Mouse (Mus musculus) left cerebral cortex, postnatal 10 days (tissue): Measurements from ENCODE around the gene Tab1. TPM values are rescaled to one million over a fixed set of nuclear protein-coding genes. Genes with fewer than 3 reads are reported as not detected.
"Not testable (repeated sequence)": the region's sequence is repeated elsewhere in the genome, so short reads cannot be mapped to it uniquely, and the experiment has no call there.

Source experiments
- DNase-seq, 2 experiments: peaks; one replicate each; pipeline ENCODE4 v3.0.0; 2021 to 2022; ENCODE audit warnings: low spot score in 2 of 2, mixed read lengths in 1 of 2; ENCODE audit errors: extremely low spot score in 1 of 2
- intact Hi-C: fragments of 180-260 bp; cut with DNase I; formaldehyde crosslinking; loops from one replicate; pipeline ENCODE4 v1.15.1; 2025
- total RNA-seq, 2 experiments: library from RNA; stranded (reverse); gene quantifications; 2 replicates each; pipeline ENCODE4 v1.2.3; 2021

Gene Tab1
- total RNA-seq, 2 experiments from 2014 or later = 26.8 to 32.5 TPM

GRCm38 (mm10) chr15:80100871-80101270 lies 32.1 kb upstream of the Tab1 start:
- peak; percentile 25 to 63 for DNase-seq
- intact Hi-C loops = no loop called here

GRCm38 (mm10) chr15:80101503-80101902 lies 31.4 kb upstream of the Tab1 start:
- DNase-seq = peak in 1 of 2 experiments; percentile 24
- intact Hi-C loops = no loop called here

GRCm38 (mm10) chr15:80102495-80102894 lies 30.4 kb upstream of the Tab1 start:
- DNase-seq = peak in 1 of 2 experiments; percentile 18
- intact Hi-C loops = no loop called here

- DNase-seq = no peak
- intact Hi-C loops = no loop called here
Measured at GRCm38 (mm10) chr15:80105490-80106410, 27.2 kb upstream of the Tab1 start.

GRCm38 (mm10) chr15:80107143-80107542 lies 25.8 kb upstream of the Tab1 start:
- DNase-seq = no peak
- intact Hi-C loops = no loop called here

- intact Hi-C loops = no loop called here
Measured at GRCm38 (mm10) chr15:80107575-80107974, 25.4 kb upstream of the Tab1 start.

GRCm38 (mm10) chr15:80111436-80111835 lies 21.5 kb upstream of the Tab1 start:
- intact Hi-C loops = no loop called here
- no peak for DNase-seq

More at GRCm38 (mm10) chr15:80107575-80107974, 25.4 kb upstream of the Tab1 start:
- DNase-seq = no peak

- intact Hi-C loops = no loop called here
- DNase-seq = no peak
Measured at GRCm38 (mm10) chr15:80112499-80112898, 20.4 kb upstream of the Tab1 start.

GRCm38 (mm10) chr15:80114414-80114813 lies 18.5 kb upstream of the Tab1 start:
- intact Hi-C loops = no loop called here
- DNase-seq = no peak

GRCm38 (mm10) chr15:80115256-80115655 lies 17.7 kb upstream of the Tab1 start:
- no peak for DNase-seq
- intact Hi-C loops = no loop called here

GRCm38 (mm10) chr15:80115866-80116794 lies 16.8 kb upstream of the Tab1 start:
- intact Hi-C loops = no loop called here
- DNase-seq = no peak

GRCm38 (mm10) chr15:80117154-80117553 lies 15.8 kb upstream of the Tab1 start:
- intact Hi-C loops = no loop called here
- no peak for DNase-seq

- no peak for DNase-seq
Measured at GRCm38 (mm10) chr15:80119076-80119475, 13.9 kb upstream of the Tab1 start.

GRCm38 (mm10) chr15:80121721-80122325 lies 11.1 kb upstream of the Tab1 start:
- intact Hi-C loops = no loop called here
- no peak for DNase-seq

More at GRCm38 (mm10) chr15:80119076-80119475, 13.9 kb upstream of the Tab1 start:
- intact Hi-C loops = no loop called here

- DNase-seq, intact Hi-C loops: not testable (repeated sequence)
Measured at GRCm38 (mm10) chr15:80122431-80122830, 10.5 kb upstream of the Tab1 start.

- DNase-seq = no peak
- intact Hi-C loops = no loop called here
Measured at GRCm38 (mm10) chr15:80124651-80125050, 8.3 kb upstream of the Tab1 start.

- intact Hi-C loops = no loop called here
- no peak for DNase-seq
Measured at GRCm38 (mm10) chr15:80127191-80127590, 5.7 kb upstream of the Tab1 start.

GRCm38 (mm10) chr15:80129982-80130381 lies 2.9 kb upstream of the Tab1 start:
- intact Hi-C loops = no loop called here
- DNase-seq = no peak

- no peak for DNase-seq
- intact Hi-C loops = no loop called here
Measured at GRCm38 (mm10) chr15:80130689-80131088, 2.2 kb upstream of the Tab1 start.
